Mouse (Mus musculus): ENCODE data around the gene Arf1. TPM values are rescaled to one million over a fixed set of nuclear protein-coding genes. Genes with fewer than 3 reads are reported as not detected.

The Arf1 gene
- polyA plus RNA-seq, 1 experiment from 2014 or later: 716 TPM

Other genes with a start within 250 kb of the Arf1 start
- gene Obscn, start 91.9 kb downstream of the Arf1 start, polyA plus RNA-seq (2015; fragmentation: Nextera tagmentation; extraction: Ambion mirVana): 1.5 and 1.7 TPM in 2 replicates
- gene Iba57, start 64.5 kb downstream of the Arf1 start, polyA plus RNA-seq (2015; fragmentation: Nextera tagmentation; extraction: Ambion mirVana): 3.5 and 4.4 TPM in 2 replicates
- 0.25 and 0.47 TPM in 2 replicates for gene Gjc2, start 45.1 kb downstream of the Arf1 start, polyA plus RNA-seq (2015; fragmentation: Nextera tagmentation; extraction: Ambion mirVana)
- gene Guk1, start 36.1 kb downstream of the Arf1 start, polyA plus RNA-seq (2015; fragmentation: Nextera tagmentation; extraction: Ambion mirVana): 136 and 138 TPM in 2 replicates
- 90.5 and 91.5 TPM in 2 replicates for gene Mrpl55, start 25.8 kb downstream of the Arf1 start, polyA plus RNA-seq (2015; fragmentation: Nextera tagmentation; extraction: Ambion mirVana)
- gene 2310033P09Rik, start 19.9 kb downstream of the Arf1 start, polyA plus RNA-seq (2015; fragmentation: Nextera tagmentation; extraction: Ambion mirVana): 34.1 and 37.4 TPM in 2 replicates
- 2.6 and 3.1 TPM in 2 replicates for gene Wnt3a, start 62.5 kb upstream of the Arf1 start, polyA plus RNA-seq (2015; fragmentation: Nextera tagmentation; extraction: Ambion mirVana)
- 8.1 and 8.9 TPM in 2 replicates for gene Wnt9a, start 78.7 kb upstream of the Arf1 start, polyA plus RNA-seq (2015; fragmentation: Nextera tagmentation; extraction: Ambion mirVana)
- gene Prss38, start 147.4 kb upstream of the Arf1 start, polyA plus RNA-seq (2015; fragmentation: Nextera tagmentation; extraction: Ambion mirVana): 0.11 TPM in 1 of 2 replicates, not detected in the other
- 16.5 and 18.5 TPM in 2 replicates for gene Jmjd4, start 221.8 kb upstream of the Arf1 start, polyA plus RNA-seq (2015; fragmentation: Nextera tagmentation; extraction: Ambion mirVana)
- gene Snap47, start 222.9 kb upstream of the Arf1 start, polyA plus RNA-seq (2015; fragmentation: Nextera tagmentation; extraction: Ambion mirVana): 149 TPM in 2 replicates
- 10.8 and 11.0 TPM in 2 replicates for gene Zfp867, start 244.2 kb upstream of the Arf1 start, polyA plus RNA-seq (2015; fragmentation: Nextera tagmentation; extraction: Ambion mirVana)

All from limb, embryonic 13.5 days (tissue).